8 mouse cellular contexts compared by ENCODE assay signal in the genomic region with DNA sequence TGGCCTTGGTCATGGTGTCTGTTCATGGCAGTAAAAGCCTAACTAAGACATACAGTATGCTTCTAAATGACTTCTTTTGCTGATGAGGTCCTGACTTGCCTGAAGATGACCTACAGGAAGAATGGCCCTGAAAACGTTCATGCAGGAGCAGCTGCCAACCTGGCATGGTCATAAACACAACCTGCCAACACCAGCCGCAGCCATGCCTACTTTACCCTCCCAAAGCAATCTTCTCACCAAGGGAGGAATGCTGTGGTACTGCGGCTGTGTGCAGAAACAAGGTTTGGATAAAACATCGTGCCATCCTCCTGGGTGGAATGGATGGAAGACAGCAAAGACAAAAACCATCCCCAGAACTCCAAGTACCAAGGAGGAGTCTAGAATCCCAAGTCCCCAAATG. TPM values are rescaled to one million over a fixed set of nuclear protein-coding genes. Genes with fewer than 3 reads are reported as not detected.
DNase-seq lines count a peak whose midpoint lies in the region; ATAC-seq and TF ChIP-seq lines count a peak whose summit lies in the region.

No protein-coding gene starts in this region.

- no peak for TF ChIP-seq CTCF in C2C12 (IDR thresholded peaks at IDR 0.05; ENCODE audit: control insufficient read depth, insufficient read depth, insufficient read length)
- TF ChIP-seq CTCF in heart, postnatal 0 days (IDR thresholded peaks at IDR 0.05; ENCODE audit: low read depth) = no peak

- no peak overlapping the region for H3K4me2 ChIP-seq in heart, postnatal 0 days (ENCODE audit: low read depth, low read length)

- no peaks in the 10 kb centered on the region for H3K9me3 ChIP-seq in heart, postnatal 0 days (replicated peaks; ENCODE audit: control insufficient read depth, low read length)

- no peaks in the 10 kb centered on the region for H3K27me3 ChIP-seq in C2C12 (ENCODE audit: control insufficient read depth, insufficient read depth, insufficient read length)
- no peaks in the 10 kb centered on the region for H3K27me3 ChIP-seq in heart, postnatal 0 days (ENCODE audit: control insufficient read depth, insufficient read depth, low read length)

- H3K4me3 ChIP-seq in C2C12 (ENCODE audit: insufficient read depth, poor library complexity, severe bottlenecking) = no peak overlapping the region
- H3K4me3 ChIP-seq in heart, postnatal 0 days (ENCODE audit: low read depth, low read length) = no peak overlapping the region

- intact Hi-C loops in heart, postnatal 25 days (cut with DNase I) = no loop called here

- H3K79me3 ChIP-seq in C2C12 (ENCODE audit: low read depth) = no peaks in the 10 kb centered on the region

- peak overlapping the region; percentile 32 for H3ac ChIP-seq in C2C12 (ENCODE audit: control insufficient read depth, insufficient read length, low read depth)

- TF ChIP-seq EP300 in heart, postnatal 0 days (IDR thresholded peaks at IDR 0.05; ENCODE audit: low read depth) = no peak

- no peak overlapping the region for H3K9ac ChIP-seq in heart, postnatal 0 days (replicated peaks; ENCODE audit: low read depth, low read length)

- peaks cover 4% of the 10 kb centered on the region for H3K36me3 ChIP-seq in C2C12 (ENCODE audit: control insufficient read depth, insufficient read depth)
- H3K36me3 ChIP-seq in heart, postnatal 0 days (replicated peaks; ENCODE audit: control insufficient read depth, insufficient read depth, low read length) = peaks cover 11% of the 10 kb centered on the region

- peaks cover 5% of the 10 kb centered on the region for H3K4me1 ChIP-seq in heart, postnatal 0 days (ENCODE audit: control insufficient read depth, insufficient read depth)

- WGBS in heart, postnatal 0 days = 58% methylated on average over 4 of the region's 4 CpGs

- no peak for ATAC-seq in heart, postnatal 0 days (ENCODE audit: insufficient read depth, low read depth)
- no peak for ATAC-seq in megakaryocyte, adult 5-6 weeks (ENCODE audit: poor library complexity, severe bottlenecking)

- DNase-seq in heart, adult 11 months = peak; percentile 92
- DNase-seq in heart, postnatal 25 days (ENCODE audit: low spot score) = no peak
- peak; percentile 33 to 35 for DNase-seq in cerebellum, postnatal 36 days
- DNase-seq in heart, postnatal 0 days (ENCODE audit: low spot score) = no peak
- no peak for DNase-seq in thymus, postnatal 36 days
- DNase-seq in kidney, adult 9 months = no peak

- peaks cover 1% of the 10 kb centered on the region for H3K79me2 ChIP-seq in C2C12 (ENCODE audit: control insufficient read depth, insufficient read depth)

- H3K27ac ChIP-seq in heart, postnatal 0 days (ENCODE audit: low read depth) = peak overlapping the region; percentile 10

TF ChIP-seq in C2C12, 6 proteins besides CTCF, POLR2A, EP300 and RAD21:
- TF ChIP-seq CEBPB (IDR thresholded peaks at IDR 0.05; ENCODE audit: low read depth) (no peak), MYOD1 (IDR thresholded peaks at IDR 0.05; ENCODE audit: control insufficient read depth, insufficient read length, low read depth) (peak; percentile 71), FOSL1 (IDR thresholded peaks at IDR 0.05; ENCODE audit: insufficient read depth, low read length, poor library complexity, severe bottlenecking) (no peak)

RNA-seq across cellular contexts. Expression of a gene that starts 57.0 kb away (rescaled TPM):
- total RNA-seq in heart, postnatal 25 days (2021) = 10 to 100 TPM; 33.0 to 35.4 TPM
- polyA plus RNA-seq in C2C12 (2012; fragmentation: generic; extraction: Trizol) = 7.8 TPM
- total RNA-seq in heart, postnatal 0 days (2014; rRNA removed; ENCODE audit: low replicate concordance) = 22.0 and 25.0 TPM in 2 replicates
- polyA plus RNA-seq in heart, postnatal 0 days (2015; fragmentation: Nextera tagmentation; extraction: Ambion mirVana) = 7.1 and 7.9 TPM in 2 replicates
- total RNA-seq in megakaryocyte, adult 5-6 weeks (2015) = 8.5 and 9.5 TPM in 2 replicates
- total RNA-seq in megakaryocyte, adult 5-6 weeks (2017) = 14.2 and 15.4 TPM in 2 replicates

Comparison
In these comparisons a context has a peak if more than half of its experiments do, and no peak if none do; other contexts are left out.
1. DNase-seq: peak in heart, adult 11 months (single experiment) and cerebellum, postnatal 36 days (2 of 2); none in heart, postnatal 25 days (single experiment), heart, postnatal 0 days (single experiment), thymus, postnatal 36 days (0 of 2) and kidney, adult 9 months (single experiment).